Mouse (Mus musculus) intestine, embryonic 14.5 days (tissue): ENCODE results near the gene Dpep2nb. TPM values are rescaled to one million over a fixed set of nuclear protein-coding genes. Genes with fewer than 3 reads are reported as not detected.
A peak's percentile ranks its signal among the peaks of the same experiment; 100 is the strongest.

Experiments used
- ATAC-seq: fragments of 200-750 bp; cut with Nextera tagmentation; replicated peaks from 2 replicates; pipeline ENCODE4 v1.8.0; 2017; ENCODE audit warnings: low read depth, moderate number of reproducible peaks, moderate TSS enrichment, moderate library complexity; ENCODE audit not compliant: low FRiP score, low TSS enrichment
- DNase-seq: peaks from one replicate; pipeline ENCODE4 v3.0.0-alpha.2; 2018; ENCODE audit warnings: low spot score
- H3K27ac ChIP-seq: fragments of 300-500 bp; sonication (generic); 2 replicates; pipeline ENCODE4 v1.5.1; 2014; ENCODE audit warnings: low read depth, mild to moderate bottlenecking, control low read depth
- H3K27me3 ChIP-seq: fragments of 300-500 bp; sonication (generic); replicated peaks from 2 replicates; pipeline ENCODE4 v1.6.1; 2014; ENCODE audit warnings: low read length, control low read depth; ENCODE audit not compliant: control insufficient read depth, insufficient read depth
- H3K36me3 ChIP-seq: fragments of 300-500 bp; sonication (generic); 2 replicates; pipeline ENCODE4 v1.6.1; 2014; ENCODE audit warnings: low read length, control low read depth; ENCODE audit not compliant: control insufficient read depth, insufficient read depth
- H3K4me1 ChIP-seq: fragments of 300-500 bp; sonication (generic); replicated peaks from 2 replicates; pipeline ENCODE4 v1.6.1; 2014; ENCODE audit warnings: low read length, control low read depth, mixed read lengths; ENCODE audit not compliant: control insufficient read depth, insufficient read depth
- H3K4me2 ChIP-seq: fragments of 300-500 bp; sonication (generic); 2 replicates; pipeline ENCODE4 v1.6.1; 2014; ENCODE audit warnings: low read length
- H3K4me3 ChIP-seq: fragments of 300-500 bp; sonication (generic); 2 replicates; pipeline ENCODE4 v1.5.1; 2014; ENCODE audit warnings: low read depth, low read length, control low read depth, mixed read lengths
- H3K9ac ChIP-seq: fragments of 300-500 bp; sonication (generic); 2 replicates; pipeline ENCODE4 v1.6.1; 2014; ENCODE audit warnings: mild to moderate bottlenecking, low read length
- H3K9me3 ChIP-seq: fragments of 300-500 bp; sonication (generic); 2 replicates; pipeline ENCODE4 v1.6.1; 2016; ENCODE audit warnings: low read length, control low read depth; ENCODE audit not compliant: control insufficient read depth
- WGBS: fragments of 180-500 bp; shearing (Covaris S2); extraction: QIAGEN DNeasy Blood & Tissue Kit; methylation state at CpG from one replicate; pipeline ENCODE4 v1.1.7; 2014; 5-methylcytosine and 5-hydroxymethylcytosine counted together
- polyA plus RNA-seq: library from polyadenylated mRNA; unstranded; fragments of >200 nt; fragmentation: Nextera tagmentation; extraction: Ambion mirVana; gene quantifications from 2 replicates; pipeline ENCODE4 v1.2.1, GENCODE M21; 2014

The Dpep2nb gene
- polyA plus RNA-seq, 1 experiment from 2014 or later = not detected

DNA sequence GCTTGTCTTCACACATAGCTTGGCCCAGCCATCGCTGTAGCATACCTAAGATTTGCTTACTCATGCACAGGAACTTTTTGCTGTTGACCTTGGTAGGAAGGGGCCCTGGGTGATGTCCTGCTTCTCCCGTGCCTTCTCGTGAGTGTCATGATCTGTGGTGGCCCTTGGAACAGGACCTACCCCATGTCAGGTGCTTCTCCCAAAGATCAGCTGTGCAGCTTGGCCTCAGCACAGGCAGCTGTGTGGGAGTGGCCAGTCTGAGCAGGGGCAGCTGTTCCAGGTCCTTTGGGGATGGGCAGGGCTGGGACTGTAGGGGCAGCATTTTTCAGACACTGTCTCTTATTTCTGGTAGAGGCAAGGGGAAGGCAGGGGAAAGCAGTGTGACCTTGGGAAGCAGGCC is 38.4 kb upstream of the Dpep2nb start:
- Histone ChIP-seq H3K36me3 (peaks cover 12% of the 10 kb centered on the region), H3K27me3 (no peaks in the 10 kb centered on the region), H3K27ac (no peak overlapping the region), H3K4me3 (no peak overlapping the region), H3K4me1 (no peaks in the 10 kb centered on the region), H3K4me2 (no peak overlapping the region), H3K9ac (no peak overlapping the region), H3K9me3 (no peaks in the 10 kb centered on the region)
- no peak for ATAC-seq
- DNase-seq = no peak
- WGBS = 72% methylated on average over 3 of the region's 3 CpGs

DNA sequence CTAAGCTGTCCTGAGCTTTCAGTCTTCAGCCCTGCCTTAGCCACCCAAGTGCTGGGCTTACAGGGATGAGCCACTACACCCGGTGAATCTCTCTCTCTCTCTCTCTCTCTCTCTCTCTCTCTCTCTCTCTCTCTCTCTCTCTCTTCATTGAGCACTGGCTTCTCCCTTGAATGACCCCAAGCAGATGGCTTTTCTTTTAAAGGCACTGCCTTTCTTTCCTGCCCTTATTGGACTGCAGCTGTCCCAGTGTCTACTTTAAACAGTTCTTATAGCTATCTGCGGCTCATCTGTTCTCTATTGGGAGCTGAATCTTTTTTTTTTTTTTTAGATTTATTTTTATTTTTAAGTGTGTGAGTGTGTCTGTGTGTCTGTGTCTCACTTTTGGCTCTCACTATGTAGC is 37.3 kb upstream of the Dpep2nb start:
- WGBS = 63% methylated on average over 2 of the region's 2 CpGs
- no peaks in the 10 kb centered on the region for H3K27me3 ChIP-seq
- peaks cover 12% of the 10 kb centered on the region for H3K36me3 ChIP-seq
- DNase-seq = no peak
- no peaks in the 10 kb centered on the region for H3K4me1 ChIP-seq
- no peaks in the 10 kb centered on the region for H3K9me3 ChIP-seq
- no peak overlapping the region for H3K4me2 ChIP-seq
- no peak for ATAC-seq
- no peak overlapping the region for H3K27ac ChIP-seq
- H3K4me3 ChIP-seq = no peak overlapping the region
- no peak overlapping the region for H3K9ac ChIP-seq

DNA sequence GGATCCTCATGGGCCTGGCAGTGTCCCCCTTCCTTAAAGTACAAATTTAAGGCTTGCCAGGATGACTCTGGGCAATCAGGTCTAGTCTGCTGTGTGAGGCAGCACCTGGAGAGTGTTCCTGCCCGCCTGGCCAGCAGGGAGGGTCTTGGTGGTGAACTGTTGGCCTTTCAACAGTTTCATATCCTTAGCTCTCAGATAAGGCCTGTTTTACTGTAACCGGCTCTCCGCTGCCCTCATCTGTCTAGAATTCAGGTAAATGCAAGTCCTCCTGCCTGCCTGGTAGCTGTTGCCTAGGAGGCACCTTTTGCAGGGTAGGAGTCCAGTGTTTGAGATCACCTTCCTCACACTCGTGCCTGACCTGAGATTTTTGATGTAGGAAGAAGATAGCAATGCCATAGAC is 34.4 kb upstream of the Dpep2nb start:
- no peak overlapping the region for H3K27ac ChIP-seq
- no peak overlapping the region for H3K9ac ChIP-seq
- H3K4me3 ChIP-seq = no peak overlapping the region
- 64% methylated on average over 4 of the region's 4 CpGs for WGBS
- H3K36me3 ChIP-seq = peaks cover 12% of the 10 kb centered on the region
- no peak for DNase-seq
- ATAC-seq = no peak
- no peaks in the 10 kb centered on the region for H3K9me3 ChIP-seq
- H3K4me2 ChIP-seq = no peak overlapping the region
- no peaks in the 10 kb centered on the region for H3K27me3 ChIP-seq
- H3K4me1 ChIP-seq = no peaks in the 10 kb centered on the region

DNA sequence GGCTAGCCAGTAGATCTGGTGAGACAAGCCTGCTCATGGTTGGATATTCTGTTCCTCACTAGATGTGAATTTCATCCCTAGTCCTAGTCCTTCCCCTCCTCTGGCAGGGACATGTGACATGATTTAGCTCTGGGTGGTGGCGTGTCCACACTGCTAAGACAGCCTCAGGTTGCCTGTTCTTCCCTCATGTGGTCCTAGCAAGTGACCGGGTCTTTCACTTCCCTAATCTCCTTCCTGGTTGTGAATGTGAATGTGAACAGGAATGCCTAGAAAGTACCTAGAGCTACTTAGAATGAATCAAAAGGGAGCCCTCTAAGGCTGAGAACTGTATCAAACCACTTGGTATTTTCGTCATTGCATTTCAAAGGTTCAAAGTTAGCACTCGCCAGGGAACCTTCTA is 33.8 kb upstream of the Dpep2nb start:
- H3K4me1 ChIP-seq = no peaks in the 10 kb centered on the region
- no peak overlapping the region for H3K4me2 ChIP-seq
- peaks cover 7% of the 10 kb centered on the region for H3K36me3 ChIP-seq
- no peak for DNase-seq
- H3K27me3 ChIP-seq = no peaks in the 10 kb centered on the region
- H3K9me3 ChIP-seq = no peaks in the 10 kb centered on the region
- no peak overlapping the region for H3K4me3 ChIP-seq
- 80% methylated on average over 4 of the region's 4 CpGs for WGBS
- H3K27ac ChIP-seq = no peak overlapping the region
- ATAC-seq = no peak
- no peak overlapping the region for H3K9ac ChIP-seq

DNA sequence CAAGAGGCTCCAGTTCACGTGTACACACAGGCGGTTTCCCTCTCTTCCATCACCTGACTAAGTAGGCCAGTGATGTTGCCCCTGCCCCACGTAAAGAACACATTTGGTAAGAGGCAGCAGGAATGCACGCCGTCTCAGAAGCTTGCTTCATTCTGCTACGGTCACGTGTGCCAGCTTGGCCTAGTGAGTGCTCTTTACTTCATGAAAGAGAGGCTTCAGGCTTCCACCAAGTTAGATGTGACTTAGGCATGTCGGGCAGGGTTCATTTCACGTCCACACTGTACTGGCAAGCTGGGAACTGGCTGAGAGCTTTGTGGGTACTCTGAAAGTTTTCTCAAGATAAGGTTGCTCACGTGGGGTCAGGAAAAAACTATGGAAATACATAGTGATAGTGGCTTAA is 32.9 kb upstream of the Dpep2nb start:
- WGBS = 89% methylated on average over 10 of the region's 10 CpGs
- H3K4me3 ChIP-seq = no peak overlapping the region
- no peak for ATAC-seq

DNA sequence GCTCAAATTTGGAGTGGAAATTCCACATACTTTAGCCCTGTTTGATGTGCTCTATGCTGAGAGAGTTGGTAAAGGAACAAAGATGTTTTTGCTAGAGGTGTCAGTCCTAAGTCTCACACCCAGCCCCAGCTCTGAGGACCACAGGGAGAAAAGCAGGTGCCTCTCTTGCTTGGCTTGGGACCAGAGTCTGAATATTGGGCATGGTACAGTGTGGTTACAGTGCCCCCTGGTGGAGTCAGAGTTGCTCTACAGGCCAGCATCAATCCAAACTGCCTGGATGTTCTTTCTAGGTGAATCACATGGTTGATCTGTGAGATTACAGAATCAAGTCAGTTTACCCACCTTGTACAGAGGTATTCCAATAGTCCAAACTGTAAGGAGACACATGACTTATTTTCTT is 16.7 kb upstream of the Dpep2nb start:
- Histone ChIP-seq H3K4me3 (no peak overlapping the region), H3K27me3 (no peaks in the 10 kb centered on the region), H3K9me3 (no peaks in the 10 kb centered on the region), H3K27ac (no peak overlapping the region), H3K9ac (no peak overlapping the region), H3K36me3 (peaks cover 9% of the 10 kb centered on the region; the same call in 1 of the 2 replicates), H3K4me2 (no peak overlapping the region), H3K4me1 (no peaks in the 10 kb centered on the region)
- DNase-seq (peak; percentile 87), ATAC-seq (peak; percentile 40)

More for the DNA sequence above, 32.9 kb upstream of the Dpep2nb start:
- no peak for DNase-seq
- Histone ChIP-seq H3K4me1 (no peaks in the 10 kb centered on the region), H3K27me3 (no peaks in the 10 kb centered on the region), H3K9me3 (no peaks in the 10 kb centered on the region), H3K27ac (no peak overlapping the region), H3K36me3 (peaks cover 13% of the 10 kb centered on the region), H3K9ac (no peak overlapping the region), H3K4me2 (no peak overlapping the region)

DNA sequence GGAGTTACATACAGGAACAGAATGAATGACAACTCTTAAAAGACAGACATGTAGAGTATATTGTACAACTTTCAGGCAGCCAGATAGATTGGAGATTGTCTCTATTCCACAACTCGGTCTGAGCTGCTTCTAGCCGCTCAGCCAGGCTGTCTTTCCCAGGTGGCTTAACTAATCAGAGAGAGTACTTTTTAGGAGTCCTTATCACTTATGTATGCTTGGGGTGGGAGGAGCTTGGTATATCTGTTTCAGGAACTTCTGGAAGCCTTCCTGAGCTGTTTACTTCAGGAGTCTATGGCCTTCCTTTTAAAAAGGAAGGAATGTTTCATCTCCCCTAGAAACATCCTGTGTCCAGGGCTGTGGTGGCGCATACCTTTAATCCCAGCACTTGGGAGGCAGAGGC is 12.3 kb upstream of the Dpep2nb start:
- no peak overlapping the region for H3K4me3 ChIP-seq
- ATAC-seq = no peak
- H3K36me3 ChIP-seq = peaks cover 7% of the 10 kb centered on the region; the same call in 1 of the 2 replicates
- H3K4me1 ChIP-seq = no peaks in the 10 kb centered on the region
- DNase-seq = no peak
- H3K27me3 ChIP-seq = no peaks in the 10 kb centered on the region
- no peak overlapping the region for H3K4me2 ChIP-seq
- no peaks in the 10 kb centered on the region for H3K9me3 ChIP-seq
- H3K27ac ChIP-seq = no peak overlapping the region
- WGBS = 88% methylated on average over 3 of the region's 3 CpGs
- H3K9ac ChIP-seq = no peak overlapping the region

DNA sequence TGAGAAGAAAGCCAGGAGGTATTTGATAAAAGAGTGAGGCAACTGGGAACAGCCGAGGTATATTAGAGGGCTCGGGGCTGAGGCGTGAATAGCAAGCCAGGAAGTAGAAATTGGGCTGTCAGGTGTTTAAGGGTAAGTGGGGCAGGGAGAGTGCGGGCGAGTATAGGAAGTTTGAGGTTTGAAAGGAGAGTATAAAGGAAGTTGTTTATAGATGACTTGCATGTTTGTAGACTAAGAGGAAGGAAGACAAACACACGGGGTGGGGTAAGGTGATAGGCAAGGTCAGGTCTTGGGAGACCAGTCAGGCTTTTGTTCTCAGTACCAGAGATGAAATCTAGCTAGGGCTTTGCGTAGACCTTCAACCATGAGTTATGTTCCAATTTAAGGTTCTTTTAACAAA is 11.4 kb upstream of the Dpep2nb start:
- H3K4me1 ChIP-seq = no peaks in the 10 kb centered on the region
- whole genome bisulfite sequencing = 86% methylated on average over 7 of the region's 7 CpGs
- H3K9me3 ChIP-seq = no peaks in the 10 kb centered on the region
- H3K36me3 ChIP-seq = peaks cover 7% of the 10 kb centered on the region; the same call in 1 of the 2 replicates
- no peak overlapping the region for H3K9ac ChIP-seq
- no peak overlapping the region for H3K27ac ChIP-seq
- H3K4me3 ChIP-seq = no peak overlapping the region
- no peaks in the 10 kb centered on the region for H3K27me3 ChIP-seq
- ATAC-seq (no peak), DNase-seq (no peak)
- no peak overlapping the region for H3K4me2 ChIP-seq

DNA sequence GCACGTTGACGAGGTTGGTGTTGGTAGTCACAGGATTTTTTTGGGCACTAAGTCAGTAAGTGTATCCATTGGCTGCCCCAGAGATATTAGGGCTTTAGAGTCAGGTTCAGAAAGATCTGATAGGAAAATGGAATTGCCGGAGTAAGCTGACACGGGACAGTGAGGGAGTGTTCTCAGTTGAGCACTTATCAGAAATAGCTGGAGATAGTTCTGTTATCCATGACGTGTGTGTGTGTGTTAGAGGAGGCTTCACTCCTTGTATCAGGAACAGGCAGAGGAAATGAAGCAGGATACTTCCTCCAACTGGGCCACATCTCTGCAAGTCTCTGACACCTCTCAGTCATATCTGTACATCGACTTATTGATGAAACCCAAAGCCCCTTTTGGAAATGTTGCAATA is 10.5 kb upstream of the Dpep2nb start:
- whole genome bisulfite sequencing = 92% methylated on average over 6 of the region's 6 CpGs
- H3K27ac ChIP-seq = no peak overlapping the region
- no peaks in the 10 kb centered on the region for H3K4me1 ChIP-seq
- DNase-seq (no peak), ATAC-seq (no peak)
- H3K36me3 ChIP-seq = peaks cover 7% of the 10 kb centered on the region; the same call in 1 of the 2 replicates
- no peaks in the 10 kb centered on the region for H3K27me3 ChIP-seq
- no peak overlapping the region for H3K4me3 ChIP-seq
- no peak overlapping the region for H3K9ac ChIP-seq
- H3K4me2 ChIP-seq = no peak overlapping the region
- H3K9me3 ChIP-seq = no peaks in the 10 kb centered on the region
